Mouse (Mus musculus) hindlimb bud, embryonic 11.5 days (tissue): ENCODE data around the gene Nmnat2.

ENCODE experiments used
- DNase-seq: peaks from one replicate; pipeline ENCODE4 v3.0.0-alpha.2; 2012; ENCODE audit warnings: low read depth, low spot score; ENCODE audit errors: extremely low spot score

The Nmnat2 gene

DNA sequence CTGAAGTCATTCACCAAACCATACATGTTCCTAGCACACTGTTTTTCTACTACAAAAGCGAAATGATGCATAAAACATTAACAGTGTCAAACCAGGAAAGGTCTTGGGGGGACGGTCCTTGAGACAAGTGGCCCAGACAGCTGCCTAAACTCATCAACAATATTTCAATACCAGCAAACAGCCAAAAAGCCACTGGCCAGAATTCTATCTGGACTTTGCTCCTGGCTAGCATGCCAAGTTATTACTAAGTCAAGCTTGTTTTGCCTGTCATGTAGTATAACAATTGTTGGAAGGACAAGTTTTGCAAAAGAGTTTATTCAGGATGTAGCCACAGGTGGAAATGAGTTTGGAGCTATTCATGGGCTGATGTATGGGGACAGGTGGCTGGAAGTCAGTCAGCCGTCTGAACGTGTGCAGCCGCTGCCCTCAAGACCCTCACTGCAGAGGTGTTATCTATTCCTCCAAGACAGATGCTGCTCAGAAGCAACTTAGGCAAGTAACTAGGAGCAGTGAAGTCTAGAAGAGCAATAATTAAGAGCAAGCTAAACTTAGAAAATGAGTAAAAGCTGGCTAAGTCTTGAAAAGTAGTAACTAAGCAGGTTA is 202.3 kb downstream of the Nmnat2 start:
- DNase-seq, result no peak

- no peak for DNase-seq
Measured at GRCm38 (mm10) chr1:153159137-153159536, 204.3 kb downstream of the Nmnat2 start.

- no peak for DNase-seq
Measured at GRCm38 (mm10) chr1:153163831-153164230, 209.0 kb downstream of the Nmnat2 start.

GRCm38 (mm10) chr1:153168293-153168692 is 213.5 kb downstream of the Nmnat2 start:
- no peak for DNase-seq
